Mouse (Mus musculus) kidney, postnatal 0 days (tissue): ENCODE results near the gene Enthd1. TPM values are rescaled to one million over a fixed set of nuclear protein-coding genes. Genes with fewer than 3 reads are reported as not detected.

Experiments
- ATAC-seq: fragments of 200-750 bp; cut with Nextera tagmentation; replicated peaks from 2 replicates; pipeline ENCODE4 v1.8.0; 2017; ENCODE audit warnings: low read depth, moderate number of reproducible peaks, moderate TSS enrichment, moderate library complexity; ENCODE audit not compliant: low FRiP score
- DNase-seq: peaks from one replicate; pipeline ENCODE4 v3.0.0-alpha.2; 2016; ENCODE audit warnings: low spot score
- H3K27ac ChIP-seq: fragments of 300-500 bp; sonication (generic); 2 replicates; pipeline ENCODE4 v1.5.1; 2014; ENCODE audit warnings: mild to moderate bottlenecking
- H3K27me3 ChIP-seq: fragments of 300-500 bp; sonication (generic); 2 replicates; pipeline ENCODE4 v1.6.1; 2014; ENCODE audit warnings: low read length, mixed read lengths; ENCODE audit not compliant: insufficient read depth
- H3K36me3 ChIP-seq: fragments of 300-500 bp; sonication (generic); 2 replicates; pipeline ENCODE4 v1.6.1; 2014; ENCODE audit warnings: low read length, mixed read lengths; ENCODE audit not compliant: insufficient read depth
- H3K4me1 ChIP-seq: fragments of 300-500 bp; sonication (generic); replicated peaks from 2 replicates; pipeline ENCODE4 v1.6.1; 2014; ENCODE audit warnings: antibody characterized with exemption, low read length, mixed read lengths; ENCODE audit not compliant: insufficient read depth
- H3K4me2 ChIP-seq: fragments of 300-500 bp; sonication (generic); 2 replicates; pipeline ENCODE4 v1.6.1; 2014; ENCODE audit warnings: mild to moderate bottlenecking, low read length, moderate library complexity, mixed read lengths
- H3K4me3 ChIP-seq: fragments of 300-500 bp; sonication (generic); replicated peaks from 2 replicates; pipeline ENCODE4 v1.5.1; 2014; ENCODE audit warnings: low read depth, low read length
- H3K9ac ChIP-seq: fragments of 300-500 bp; sonication (generic); 2 replicates; pipeline ENCODE4 v1.6.1; 2014; ENCODE audit warnings: low read depth, low read length
- H3K9me3 ChIP-seq: fragments of 300-500 bp; sonication (generic); replicated peaks from 2 replicates; pipeline ENCODE4 v1.6.1; 2016; ENCODE audit warnings: low read length, inconsistent platforms, mixed read lengths
- CTCF ChIP-seq: IDR thresholded peaks from 2 replicates; pipeline ENCODE4 v1.5.1; 2016; ENCODE audit warnings: antibody characterized with exemption, low read depth, mild to moderate bottlenecking, moderate library complexity
- WGBS: fragments of 180-500 bp; shearing (Covaris S2); extraction: QIAGEN DNeasy Blood & Tissue Kit; methylation state at CpG from one replicate; pipeline ENCODE4 v1.1.7; 2014; 5-methylcytosine and 5-hydroxymethylcytosine counted together
- polyA plus RNA-seq: library from polyadenylated mRNA; unstranded; fragments of >200 nt; fragmentation: Nextera tagmentation; extraction: Ambion mirVana; gene quantifications from 2 replicates; pipeline ENCODE4 v1.2.1, GENCODE M21; 2015

The Enthd1 gene
- polyA plus RNA-seq, 1 experiment from 2014 or later, result not detected

DNA sequence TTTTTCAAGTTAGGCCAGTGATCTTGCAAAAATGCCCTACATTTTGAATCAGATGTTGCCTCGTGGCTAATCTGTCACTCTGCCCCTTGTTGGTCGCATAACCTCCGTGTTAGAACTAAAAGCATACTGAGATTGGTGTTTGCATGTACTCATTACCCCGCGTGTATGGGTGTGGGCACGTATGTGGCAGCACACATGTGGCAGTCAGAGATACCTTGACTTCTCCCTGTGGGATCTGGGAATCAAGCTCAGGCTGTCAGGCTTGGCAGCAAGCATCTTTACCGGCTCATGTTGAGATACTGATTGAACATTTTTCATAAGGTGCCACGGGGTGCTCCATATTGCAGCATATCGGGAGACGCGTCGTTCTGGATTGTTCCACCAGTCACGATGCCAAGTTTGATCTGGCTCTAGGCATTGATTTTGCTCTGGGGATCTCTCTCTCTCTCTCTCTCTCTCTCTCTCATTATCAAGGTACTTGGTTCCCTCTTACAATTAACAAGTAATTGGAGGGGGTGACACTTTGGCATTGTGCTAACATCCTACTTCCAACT is 10.9 kb upstream of the Enthd1 start:
- no peaks in the 10 kb centered on the region for H3K4me1 ChIP-seq
- H3K4me2 ChIP-seq, result no peak overlapping the region
- no peak overlapping the region for H3K27ac ChIP-seq
- no peaks in the 10 kb centered on the region for H3K9me3 ChIP-seq
- no peak overlapping the region for H3K9ac ChIP-seq
- no peaks in the 10 kb centered on the region; the same call in 1 of the 2 replicates for H3K27me3 ChIP-seq
- no peak for DNase-seq
- H3K36me3 ChIP-seq, result no peaks in the 10 kb centered on the region
- 93% methylated on average over 13 of the region's 13 CpGs for WGBS
- H3K4me3 ChIP-seq, result no peak overlapping the region
- no peak for TF ChIP-seq CTCF
- no peak for ATAC-seq

DNA sequence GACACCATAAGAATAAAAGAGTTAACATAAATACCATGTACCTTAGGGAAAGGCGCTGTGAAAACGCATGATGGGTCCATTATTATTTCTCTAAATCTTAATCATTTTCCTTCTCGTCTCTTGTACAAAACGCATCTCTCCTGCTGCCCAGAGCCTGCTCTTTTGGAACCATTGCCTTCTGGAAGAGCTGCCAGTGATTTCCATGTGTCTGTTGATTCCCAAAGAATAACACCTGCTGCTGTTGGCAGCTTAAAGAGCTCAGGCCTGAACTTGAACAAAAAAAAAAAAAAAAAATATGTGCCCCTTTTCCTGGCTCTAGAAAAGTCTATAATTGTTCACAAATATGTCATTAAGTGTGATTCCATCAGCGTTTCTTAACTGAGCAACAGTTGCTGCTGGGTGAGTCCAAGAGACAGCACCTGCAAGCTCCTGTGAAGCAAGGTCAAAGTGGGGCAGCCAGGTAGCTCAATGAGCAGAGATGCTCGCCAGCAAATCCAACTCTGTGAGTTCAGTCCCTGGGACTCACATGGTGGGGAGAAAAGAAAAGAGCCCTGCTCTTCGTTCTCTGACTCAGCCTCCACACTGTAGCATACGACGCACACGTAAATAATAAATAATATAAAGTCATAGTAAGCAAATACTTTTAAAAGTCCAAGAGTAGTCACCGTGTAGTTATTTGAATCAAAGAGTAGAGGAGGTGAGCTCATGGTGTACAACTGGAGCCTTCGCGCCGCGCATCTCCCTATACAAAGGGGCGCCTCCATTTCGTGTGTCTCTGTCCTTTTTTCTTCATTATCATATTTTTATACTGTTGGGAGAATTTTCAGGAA is 9.5 kb upstream of the Enthd1 start:
- TF ChIP-seq CTCF, result no peak
- Histone ChIP-seq H3K4me3 (no peak overlapping the region), H3K36me3 (no peaks in the 10 kb centered on the region), H3K9ac (no peak overlapping the region), H3K27ac (no peak overlapping the region), H3K27me3 (no peaks in the 10 kb centered on the region; the same call in 1 of the 2 replicates), H3K9me3 (no peaks in the 10 kb centered on the region), H3K4me2 (no peak overlapping the region), H3K4me1 (no peaks in the 10 kb centered on the region)
- DNase-seq (no peak), ATAC-seq (no peak)
- 93% methylated on average over 17 of the region's 17 CpGs for WGBS

DNA sequence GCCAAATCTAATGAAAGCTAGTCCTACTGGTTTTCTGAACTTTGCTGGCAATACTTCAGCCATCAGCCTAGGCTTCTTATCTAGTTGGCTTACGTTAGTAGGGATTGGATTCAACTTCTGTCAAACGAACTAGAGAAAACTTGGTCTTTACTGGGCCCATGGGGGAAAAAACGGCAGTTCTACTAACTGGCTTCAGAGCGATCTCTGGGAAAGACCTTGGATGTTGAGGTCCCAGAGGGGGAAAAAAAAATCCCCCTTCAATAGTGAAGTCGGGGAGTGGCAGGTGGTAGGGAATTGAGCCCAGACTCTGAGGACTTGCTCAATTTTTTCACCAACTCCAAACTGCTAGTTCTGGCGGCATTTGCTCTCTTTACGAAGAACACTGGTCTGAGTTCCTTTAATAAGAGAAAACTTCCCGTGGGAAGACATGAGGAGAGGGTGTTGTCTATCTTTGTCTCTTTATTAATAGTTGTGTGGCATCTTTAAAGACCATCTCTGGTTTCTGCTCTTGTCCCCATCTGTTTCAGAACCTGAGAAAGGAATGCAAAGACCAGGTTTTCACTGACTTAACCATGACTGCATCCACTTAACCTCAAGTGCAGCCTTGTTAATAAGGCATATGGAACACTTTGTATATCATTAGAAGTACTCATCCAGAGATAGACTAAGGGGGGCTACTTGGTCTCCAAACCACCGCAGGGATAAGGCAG is 8.0 kb upstream of the Enthd1 start:
- 79% methylated on average over 9 of the region's 9 CpGs for WGBS
- Histone ChIP-seq H3K36me3 (no peaks in the 10 kb centered on the region), H3K9me3 (no peaks in the 10 kb centered on the region)

DNA sequence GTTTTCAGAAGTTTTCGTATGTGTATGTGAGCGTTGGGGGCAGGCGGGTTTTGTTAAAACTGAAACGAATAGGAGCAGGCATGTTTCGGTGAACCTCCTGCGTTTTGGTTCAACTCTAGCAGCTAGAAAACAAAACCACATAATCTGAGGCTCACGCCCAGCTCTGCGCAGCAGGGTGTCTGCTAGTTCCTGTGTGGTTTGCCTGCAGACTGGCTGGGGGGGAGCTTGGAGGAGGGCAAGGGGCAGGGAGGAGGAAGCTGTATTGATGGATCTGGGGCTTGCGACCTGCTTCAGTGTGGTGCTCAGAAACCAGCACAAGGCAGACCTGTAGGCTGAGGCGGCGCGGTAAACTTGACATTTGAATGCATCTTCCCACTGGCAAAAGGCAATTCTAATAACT is 7.3 kb upstream of the Enthd1 start, which contains the start of gene Grap2:
Gene Grap2 (plus strand): TSS at position 304 of the 400 bp plus-strand sequence.
- Histone ChIP-seq H3K27me3 (no peaks in the 10 kb centered on the region; the same call in 1 of the 2 replicates), H3K4me2 (no peak within 1 kb of the TSS), H3K4me1 (no peaks in the 10 kb centered on the region), H3K27ac (no peak within 1 kb of the TSS), H3K9ac (no peak within 1 kb of the TSS), H3K9me3 (no peaks in the 10 kb centered on the region), H3K4me3 (no peak within 1 kb of the TSS), H3K36me3 (no peaks in the 10 kb centered on the region)
- DNase-seq, result no peak
- TF ChIP-seq CTCF, result no peak
- no peak for ATAC-seq
- WGBS, result 73% methylated on average over 12 of the region's 12 CpGs

More for the DNA sequence above, 8.0 kb upstream of the Enthd1 start:
- H3K4me2 ChIP-seq, result no peak overlapping the region
- DNase-seq (no peak), ATAC-seq (no peak)
- no peak overlapping the region for H3K9ac ChIP-seq
- H3K27ac ChIP-seq, result no peak overlapping the region
- no peak for TF ChIP-seq CTCF
- no peak overlapping the region for H3K4me3 ChIP-seq
- no peaks in the 10 kb centered on the region for H3K4me1 ChIP-seq
- no peaks in the 10 kb centered on the region; the same call in 1 of the 2 replicates for H3K27me3 ChIP-seq

DNA sequence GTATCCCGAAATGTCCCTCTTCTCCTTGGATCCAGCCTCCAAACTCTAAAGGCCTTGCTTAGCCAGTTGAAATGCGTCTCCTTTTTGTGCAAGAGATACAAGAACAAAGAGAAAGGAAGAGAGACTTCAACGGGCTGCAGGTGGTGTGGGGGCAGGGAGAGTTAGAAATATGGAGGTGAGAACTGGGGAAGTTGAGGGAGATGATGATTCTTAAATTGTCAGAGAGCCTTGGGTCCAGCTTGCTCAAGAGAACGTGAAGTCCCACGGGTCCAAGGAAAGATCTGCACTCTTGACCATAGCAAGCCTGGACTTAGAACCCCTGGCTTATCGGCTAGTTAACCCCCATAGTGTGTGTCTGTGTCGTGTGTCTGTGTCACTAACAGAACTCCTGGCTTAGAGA is 6.7 kb upstream of the Enthd1 start:
- Histone ChIP-seq H3K9ac (no peak overlapping the region), H3K9me3 (no peaks in the 10 kb centered on the region), H3K27ac (no peak overlapping the region), H3K27me3 (no peaks in the 10 kb centered on the region; the same call in 1 of the 2 replicates), H3K4me2 (no peak overlapping the region), H3K4me3 (no peak overlapping the region), H3K36me3 (no peaks in the 10 kb centered on the region), H3K4me1 (no peaks in the 10 kb centered on the region)
- no peak for TF ChIP-seq CTCF
- ATAC-seq (no peak), DNase-seq (no peak)
- WGBS, result 72% methylated on average over 7 of the region's 7 CpGs

DNA sequence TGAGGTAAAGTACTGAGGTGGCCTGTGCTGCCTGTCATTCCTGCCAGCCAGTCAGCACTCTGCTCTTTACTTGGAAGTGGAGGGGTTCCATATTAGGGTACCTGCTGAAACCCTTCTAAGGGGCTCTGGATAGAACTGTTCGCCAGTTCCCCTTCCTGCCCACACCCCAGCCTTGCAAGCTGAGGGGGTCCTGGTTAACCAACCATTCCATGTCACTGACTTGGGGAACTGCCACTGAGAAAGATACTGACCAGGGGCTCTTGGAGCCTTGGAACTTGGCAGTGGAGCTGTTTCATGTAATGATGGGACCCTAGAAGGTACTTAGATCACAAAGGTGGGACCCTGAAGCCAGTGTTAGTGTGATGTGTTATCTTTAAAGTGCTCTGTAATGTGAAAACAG is 5.3 kb upstream of the Enthd1 start:
- ATAC-seq (no peak), DNase-seq (no peak)
- Histone ChIP-seq H3K4me3 (no peak overlapping the region), H3K27ac (no peak overlapping the region), H3K4me1 (no peaks in the 10 kb centered on the region), H3K9me3 (no peaks in the 10 kb centered on the region), H3K36me3 (no peaks in the 10 kb centered on the region), H3K27me3 (no peaks in the 10 kb centered on the region; the same call in 1 of the 2 replicates), H3K9ac (no peak overlapping the region), H3K4me2 (no peak overlapping the region)
- no peak for TF ChIP-seq CTCF
- 86% methylated on average over 1 of the region's 1 CpGs for WGBS
